Mouse (Mus musculus): Measurements from ENCODE around the gene Lancl3.
"Not testable (repeated sequence)": the region's sequence is repeated elsewhere in the genome, so short reads cannot be mapped to it uniquely, and the experiment has no call there.

Lancl3 gene

GRCm38 (mm10) chrX:9259267-9259666, 59.6 kb downstream of the Lancl3 start:
- DNase-seq (ENCODE audit: low spot score in 2 of 2), result no peak

DNA sequence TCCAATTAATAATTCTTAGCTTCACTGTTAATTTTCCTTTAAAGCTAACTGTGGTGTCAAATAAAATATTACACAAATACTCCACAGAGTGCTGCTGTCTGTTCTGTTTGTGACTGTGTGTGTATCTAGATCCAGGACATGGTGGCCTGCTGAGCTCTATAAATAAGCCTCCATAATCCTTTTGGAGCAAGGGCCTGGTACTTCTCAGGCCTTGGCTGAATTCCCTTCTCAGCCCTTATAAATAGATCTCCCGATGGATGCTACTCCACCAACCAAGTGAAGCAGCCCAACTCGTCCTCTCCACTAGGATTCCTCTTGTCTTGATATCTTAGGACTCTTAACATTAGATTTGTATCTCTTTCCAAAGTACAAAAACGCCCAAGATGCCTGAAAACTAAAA, 71.4 kb downstream of the Lancl3 start:
- DNase-seq (ENCODE audit: low spot score in 2 of 2), result no peak

DNA sequence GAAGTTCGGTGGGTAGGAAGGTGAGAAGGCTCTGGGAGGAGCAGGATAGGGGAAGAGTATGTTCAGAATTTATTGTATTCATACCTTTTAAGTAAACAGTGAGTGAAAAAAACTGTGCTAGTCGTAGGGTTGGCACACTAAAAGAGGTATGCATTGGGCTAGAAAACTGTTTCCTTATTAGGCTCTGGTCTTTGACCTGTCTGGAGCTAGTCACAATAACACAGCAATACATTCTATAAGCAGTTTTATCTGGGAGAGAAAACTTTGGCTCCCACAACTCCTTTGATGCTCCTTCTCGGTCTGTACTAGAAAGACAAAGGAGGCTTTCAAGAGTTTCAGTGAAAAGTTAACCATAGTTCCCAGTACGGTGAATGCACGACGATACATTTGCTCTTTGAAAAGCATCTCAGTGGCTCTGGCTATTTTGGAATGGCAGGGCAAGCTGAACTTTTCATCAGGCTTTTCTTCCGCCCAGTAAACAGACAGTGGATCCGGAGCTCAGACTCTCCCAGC, 72.3 kb downstream of the Lancl3 start:
- DNase-seq (ENCODE audit: low spot score in 2 of 2), result no peak

DNA sequence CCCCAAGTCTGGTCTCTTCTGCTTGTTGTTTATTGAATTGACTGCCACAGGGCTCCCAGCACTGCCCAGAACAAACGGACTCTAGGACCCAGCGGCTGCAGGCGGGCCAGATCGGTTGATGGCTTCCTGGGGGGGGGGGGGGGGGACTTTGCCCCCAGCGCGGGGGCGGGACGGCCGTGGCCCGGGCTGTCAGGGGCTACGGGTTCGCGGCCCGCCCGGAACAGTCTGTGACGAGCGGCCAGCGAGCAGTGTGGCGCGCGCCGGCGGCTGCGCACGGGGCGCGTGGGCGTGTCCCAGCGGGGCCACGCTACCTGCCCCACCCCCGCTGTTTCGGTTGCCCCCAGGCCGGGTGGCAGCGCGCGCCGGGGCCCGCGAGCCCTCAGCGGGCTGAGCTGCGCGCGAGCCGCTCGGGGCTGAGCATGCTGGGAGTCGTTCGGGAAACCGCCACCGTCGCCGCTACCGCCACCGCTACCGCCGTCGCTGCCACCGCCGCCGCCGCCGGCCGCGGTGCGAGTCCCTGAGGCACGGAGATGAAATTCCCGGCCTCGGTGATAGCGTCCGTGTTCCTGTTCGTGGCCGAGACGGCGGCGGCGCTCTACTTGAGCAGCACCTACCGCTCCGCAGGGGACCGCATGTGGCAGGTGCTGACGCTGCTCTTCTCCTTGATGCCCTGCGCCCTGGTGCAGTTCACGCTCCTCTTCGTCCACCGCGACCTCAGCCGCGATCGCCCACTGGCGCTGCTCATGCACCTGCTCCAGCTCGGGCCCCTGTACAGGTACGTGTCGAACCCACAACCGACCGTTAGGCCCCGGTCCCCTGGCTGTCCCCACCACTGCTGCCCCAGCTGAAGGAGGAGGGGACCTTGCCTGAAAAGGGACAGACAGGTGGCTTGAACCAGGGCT, 73.0 kb downstream of the Lancl3 start, which contains the start of gene Xk:
Gene Xk (plus strand): TSS at position 297 of the 902 bp plus-strand sequence.
- DNase-seq (ENCODE audit: low spot score in 2 of 2), result peak; percentile 38 to 49

GRCm38 (mm10) chrX:9273377-9274002, 73.8 kb downstream of the Lancl3 start:
- DNase-seq (ENCODE audit: low spot score in 2 of 2), result no peak

GRCm38 (mm10) chrX:9274321-9274720, 74.6 kb downstream of the Lancl3 start:
- DNase-seq (ENCODE audit: low spot score in 2 of 2), result no peak

DNA sequence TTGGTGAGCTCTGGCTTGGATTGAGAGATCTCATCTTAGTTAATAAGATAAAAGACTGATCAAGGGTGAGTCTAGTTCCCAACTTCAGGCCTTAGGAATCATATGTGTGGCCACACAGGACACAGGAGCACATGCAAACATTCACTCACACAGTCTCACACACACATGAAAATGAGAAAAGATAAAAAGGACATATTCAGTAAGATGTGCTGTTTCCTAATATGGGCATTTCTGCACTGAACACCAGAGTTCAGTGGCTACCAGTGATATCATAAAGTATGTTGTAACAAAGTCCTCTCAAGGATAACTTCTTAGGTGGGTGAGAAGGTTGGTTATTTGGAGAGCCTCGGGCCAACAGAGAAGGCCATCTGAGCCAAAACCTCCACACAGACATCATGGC, 83.8 kb downstream of the Lancl3 start, which contains the start of gene H2al1m:
Gene H2al1m (plus strand): TSS at position 301 of the 400 bp plus-strand sequence.
- not testable (repeated sequence) for DNase-seq (ENCODE audit: low spot score in 2 of 2)

GRCm38 (mm10) chrX:9293140-9293829, 93.6 kb downstream of the Lancl3 start:
- DNase-seq (ENCODE audit: low spot score in 2 of 2), result not testable (repeated sequence)

- DNase-seq (ENCODE audit: low spot score in 2 of 2), result no peak
Observed at GRCm38 (mm10) chrX:9298413-9298864, 98.7 kb downstream of the Lancl3 start.

DNA sequence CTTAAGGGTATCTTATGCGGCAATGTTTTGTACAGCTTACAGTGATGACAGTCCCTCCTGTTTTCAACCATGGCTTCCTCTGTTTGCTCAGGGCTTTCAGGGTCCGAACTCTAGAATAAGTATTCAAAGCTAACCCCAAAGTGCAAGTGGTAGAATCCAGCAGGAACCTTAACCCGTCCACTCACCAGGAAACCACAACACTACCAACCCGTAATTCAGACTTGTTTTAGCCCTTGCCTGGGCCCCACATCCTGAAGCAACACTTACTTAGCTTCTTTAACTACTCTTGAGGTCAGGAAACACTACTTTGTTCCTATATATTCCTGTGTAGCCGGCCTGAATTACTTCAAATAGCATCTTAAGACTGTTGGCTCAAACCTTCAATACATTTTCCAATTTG, 103.1 kb downstream of the Lancl3 start:
- no peak for DNase-seq (ENCODE audit: low spot score in 2 of 2)

- DNase-seq (ENCODE audit: low spot score in 2 of 2), result no peak
Observed at GRCm38 (mm10) chrX:9303455-9303854, 103.8 kb downstream of the Lancl3 start.

- DNase-seq (ENCODE audit: low spot score in 2 of 2), result not testable (repeated sequence)
Observed at GRCm38 (mm10) chrX:9316457-9316856, 116.8 kb downstream of the Lancl3 start.
